Mouse (Mus musculus) kidney, embryonic 14.5 days (tissue): ENCODE data around the gene Atrnl1. TPM values are rescaled to one million over a fixed set of nuclear protein-coding genes. Genes with fewer than 3 reads are reported as not detected.

Experiments
- ATAC-seq: fragments of 200-750 bp; cut with Nextera tagmentation; 2 replicates; pipeline ENCODE4 v1.8.0; 2017; ENCODE audit warnings: moderate number of reproducible peaks, mild to moderate bottlenecking, moderate TSS enrichment, moderate library complexity; ENCODE audit not compliant: low FRiP score, low TSS enrichment
- H3K27ac ChIP-seq: fragments of 300-500 bp; sonication (generic); 2 replicates; pipeline ENCODE4 v1.5.1; 2014; ENCODE audit warnings: low read depth, mild to moderate bottlenecking, low read length, moderate library complexity, mixed read lengths
- H3K27me3 ChIP-seq: fragments of 300-500 bp; sonication (generic); 2 replicates; pipeline ENCODE4 v1.6.1; 2014; ENCODE audit warnings: mild to moderate bottlenecking, low read length; ENCODE audit not compliant: control insufficient read depth, insufficient read depth
- H3K36me3 ChIP-seq: fragments of 300-500 bp; sonication (generic); 2 replicates; pipeline ENCODE4 v1.6.1; 2014; ENCODE audit warnings: low read length, mixed read lengths; ENCODE audit not compliant: control insufficient read depth, insufficient read depth
- H3K4me1 ChIP-seq: fragments of 300-500 bp; sonication (generic); 2 replicates; pipeline ENCODE4 v1.6.1; 2014; ENCODE audit warnings: low read length, mixed read lengths; ENCODE audit not compliant: control insufficient read depth, insufficient read depth
- H3K4me2 ChIP-seq: fragments of 300-500 bp; sonication (generic); replicated peaks from 2 replicates; pipeline ENCODE4 v1.6.1; 2014; ENCODE audit warnings: low read depth, mild to moderate bottlenecking, low read length
- H3K4me3 ChIP-seq: fragments of 300-500 bp; sonication (generic); 2 replicates; pipeline ENCODE4 v1.5.1; 2014; ENCODE audit warnings: mild to moderate bottlenecking, low read length
- H3K9ac ChIP-seq: fragments of 300-500 bp; sonication (generic); 2 replicates; pipeline ENCODE4 v1.6.1; 2014; ENCODE audit warnings: low read depth, mild to moderate bottlenecking, low read length, moderate library complexity
- H3K9me3 ChIP-seq: fragments of 300-500 bp; sonication (generic); 2 replicates; pipeline ENCODE4 v1.6.1; 2016; ENCODE audit warnings: low read length; ENCODE audit not compliant: control insufficient read depth
- WGBS: fragments of 180-500 bp; shearing (Covaris S2); extraction: QIAGEN DNeasy Blood & Tissue Kit; methylation state at CpG from one replicate; pipeline ENCODE4 v1.1.7; 2014; 5-methylcytosine and 5-hydroxymethylcytosine counted together
- polyA plus RNA-seq: library from polyadenylated mRNA; unstranded; fragments of >200 nt; fragmentation: Nextera tagmentation; extraction: Ambion mirVana; gene quantifications from 2 replicates; pipeline ENCODE4 v1.2.1, GENCODE M21; 2014

Gene Atrnl1
- polyA plus RNA-seq, 1 experiment from 2014 or later, result 10.5 TPM

DNA sequence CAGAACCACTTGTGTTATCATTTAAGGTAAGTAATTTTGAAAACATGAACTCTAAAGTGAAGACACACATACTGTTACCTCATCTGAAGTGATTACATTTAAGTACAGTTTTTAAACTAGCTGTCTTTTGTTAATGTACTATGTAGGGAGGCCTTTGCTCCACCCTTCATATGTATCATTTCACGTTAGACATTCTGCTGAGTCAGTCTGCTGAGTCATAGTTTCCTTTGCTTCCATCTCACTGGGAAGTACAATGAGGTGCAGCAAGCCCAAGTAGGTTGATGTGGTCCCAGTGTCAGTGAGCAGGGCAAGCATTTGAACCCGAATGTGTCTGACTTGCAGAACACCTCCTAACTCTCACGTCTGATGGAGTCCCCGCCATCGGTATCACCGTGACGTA is 271.1 kb downstream of the Atrnl1 start:
- ATAC-seq, result no peak
- 91% methylated on average over 7 of the region's 7 CpGs for WGBS
- Histone ChIP-seq H3K9ac (no peak overlapping the region), H3K9me3 (no peaks in the 10 kb centered on the region), H3K27ac (no peak overlapping the region), H3K27me3 (no peaks in the 10 kb centered on the region), H3K4me2 (no peak overlapping the region), H3K4me1 (0 out of 2 replicates have a peak, but pooled peaks cover 6% of the 10 kb centered on the region), H3K4me3 (no peak overlapping the region), H3K36me3 (no peaks in the 10 kb centered on the region)

DNA sequence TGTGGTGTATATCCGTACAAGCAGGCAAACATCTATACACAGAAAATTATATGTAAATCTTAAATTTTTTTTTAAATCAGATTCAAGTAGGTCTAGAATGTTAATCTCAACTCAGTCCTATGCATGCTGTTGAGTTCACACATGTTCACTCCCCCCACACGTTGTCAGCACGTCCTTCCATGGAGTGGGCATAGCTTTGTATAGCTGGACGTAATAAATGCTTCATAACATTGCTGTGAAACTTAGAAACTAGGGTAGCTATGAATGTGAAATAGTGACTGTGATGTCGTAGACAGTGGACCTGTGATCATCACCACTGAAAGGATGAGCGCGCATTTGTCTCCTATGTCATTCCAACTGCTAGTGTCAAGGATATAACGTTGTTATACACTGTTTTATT is 278.0 kb downstream of the Atrnl1 start:
- Histone ChIP-seq H3K36me3 (no peaks in the 10 kb centered on the region), H3K9me3 (no peaks in the 10 kb centered on the region), H3K9ac (no peak overlapping the region), H3K27me3 (no peaks in the 10 kb centered on the region), H3K4me2 (no peak overlapping the region), H3K27ac (no peak overlapping the region), H3K4me1 (peaks cover 4% of the 10 kb centered on the region; the same call in 1 of the 2 replicates), H3K4me3 (no peak overlapping the region)
- whole genome bisulfite sequencing, result 92% methylated on average over 8 of the region's 8 CpGs
- no peak for ATAC-seq

DNA sequence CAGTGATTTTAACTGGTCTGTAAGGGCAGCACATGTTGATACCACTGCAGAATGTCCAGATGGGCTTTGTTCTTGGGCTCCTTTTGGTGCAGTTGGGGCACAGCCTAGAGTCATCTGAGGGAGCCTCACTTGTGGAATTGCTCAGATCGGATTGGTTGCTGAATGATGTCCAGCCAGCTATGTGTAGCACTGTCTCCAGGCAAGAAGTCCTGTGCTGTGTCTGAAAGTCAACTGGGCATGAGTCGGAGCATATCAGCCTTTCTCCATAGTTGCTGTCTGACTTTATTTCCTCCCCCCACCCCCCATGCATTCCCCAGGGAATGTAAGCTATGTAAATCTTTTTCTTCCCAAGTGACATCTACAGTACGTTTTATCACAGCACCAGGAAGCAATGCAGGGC is 278.9 kb downstream of the Atrnl1 start:
- no peak overlapping the region for H3K9ac ChIP-seq

DNA sequence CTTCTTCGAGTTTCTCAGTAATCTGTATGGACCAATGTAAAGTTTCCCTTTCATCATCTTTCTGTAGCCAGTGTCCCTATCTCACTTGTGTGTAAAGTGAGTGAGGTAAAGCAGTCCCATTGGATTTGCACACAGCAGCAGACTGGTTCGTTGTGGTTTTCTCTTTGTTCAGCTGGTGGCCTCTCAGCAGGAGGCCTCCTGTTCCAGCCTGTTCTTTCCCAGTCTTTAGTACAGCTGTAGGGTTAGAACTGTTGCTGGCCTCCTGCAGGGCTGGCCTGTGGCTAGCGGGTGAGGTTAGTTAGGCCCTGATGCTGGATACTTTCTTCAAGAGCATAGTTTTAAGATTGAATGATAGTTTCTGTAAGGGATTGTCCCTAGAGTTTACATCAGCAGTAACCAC is 280.1 kb downstream of the Atrnl1 start:
- ATAC-seq, result no peak
- 53% methylated on average over 3 of the region's 3 CpGs for WGBS
- Histone ChIP-seq H3K27ac (no peak overlapping the region), H3K9me3 (no peaks in the 10 kb centered on the region), H3K4me2 (no peak overlapping the region), H3K27me3 (no peaks in the 10 kb centered on the region), H3K9ac (no peak overlapping the region), H3K36me3 (no peaks in the 10 kb centered on the region), H3K4me1 (peaks cover 4% of the 10 kb centered on the region; the same call in 1 of the 2 replicates), H3K4me3 (no peak overlapping the region)

More for the DNA sequence above, 278.9 kb downstream of the Atrnl1 start:
- WGBS, result 52% methylated on average over 3 of the region's 3 CpGs
- no peak overlapping the region for H3K4me3 ChIP-seq
- peaks cover 4% of the 10 kb centered on the region; the same call in 1 of the 2 replicates for H3K4me1 ChIP-seq
- no peaks in the 10 kb centered on the region for H3K27me3 ChIP-seq
- H3K4me2 ChIP-seq, result no peak overlapping the region
- H3K9me3 ChIP-seq, result no peaks in the 10 kb centered on the region
- ATAC-seq, result no peak
- no peak overlapping the region for H3K27ac ChIP-seq
- H3K36me3 ChIP-seq, result no peaks in the 10 kb centered on the region

DNA sequence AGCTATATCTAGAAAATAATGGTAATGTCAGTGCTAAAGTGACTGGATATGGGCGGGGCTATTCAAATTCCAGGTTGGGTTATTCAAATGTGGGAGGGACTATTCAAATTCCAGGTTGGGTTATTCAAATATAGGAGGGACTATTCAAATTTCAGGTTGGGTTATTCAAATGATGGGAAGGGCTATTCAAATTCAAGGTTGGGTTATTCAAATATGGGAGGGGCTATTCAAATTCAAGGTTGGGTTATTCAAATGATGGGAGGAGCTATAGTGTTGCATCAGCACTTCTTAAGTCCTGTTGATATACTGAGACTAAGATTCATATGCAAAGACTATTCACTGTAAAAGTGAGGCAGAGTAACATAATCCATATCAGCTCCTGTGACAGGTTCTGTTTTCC is 283.4 kb downstream of the Atrnl1 start:
- ATAC-seq, result no peak
- Histone ChIP-seq H3K36me3 (no peaks in the 10 kb centered on the region), H3K4me1 (peaks cover 4% of the 10 kb centered on the region; the same call in 1 of the 2 replicates), H3K27me3 (no peaks in the 10 kb centered on the region), H3K4me3 (no peak overlapping the region), H3K9me3 (no peaks in the 10 kb centered on the region), H3K27ac (no peak overlapping the region), H3K9ac (no peak overlapping the region), H3K4me2 (no peak overlapping the region)
- 36% methylated on average over 1 of the region's 1 CpGs for WGBS

DNA sequence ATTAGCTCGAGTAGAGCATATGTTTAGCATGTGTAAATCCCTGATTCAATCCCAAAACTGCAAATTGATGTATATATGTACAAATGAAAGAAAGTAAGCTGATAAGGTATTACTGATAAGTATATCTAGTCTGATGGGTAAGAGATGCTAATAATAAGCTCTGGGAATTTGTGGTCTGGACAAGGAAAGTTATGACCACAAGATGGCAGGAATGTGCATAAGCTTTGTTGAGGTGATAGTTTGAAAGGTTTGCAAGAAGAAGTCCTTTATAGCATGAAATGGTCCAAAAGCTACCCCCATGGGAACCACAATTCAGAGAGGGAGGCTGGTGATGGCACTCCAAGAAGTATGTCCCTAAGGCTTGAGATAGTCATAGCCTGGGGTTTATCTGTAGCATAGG is 289.2 kb downstream of the Atrnl1 start:
- no peak overlapping the region for H3K9ac ChIP-seq
- no peak overlapping the region for H3K4me3 ChIP-seq
- no peak overlapping the region for H3K27ac ChIP-seq
- no peaks in the 10 kb centered on the region for H3K9me3 ChIP-seq
- H3K27me3 ChIP-seq, result no peaks in the 10 kb centered on the region
- H3K36me3 ChIP-seq, result no peaks in the 10 kb centered on the region
- WGBS, result 88% methylated on average over 1 of the region's 1 CpGs
- no peaks in the 10 kb centered on the region for H3K4me1 ChIP-seq
- ATAC-seq, result no peak
- no peak overlapping the region for H3K4me2 ChIP-seq

DNA sequence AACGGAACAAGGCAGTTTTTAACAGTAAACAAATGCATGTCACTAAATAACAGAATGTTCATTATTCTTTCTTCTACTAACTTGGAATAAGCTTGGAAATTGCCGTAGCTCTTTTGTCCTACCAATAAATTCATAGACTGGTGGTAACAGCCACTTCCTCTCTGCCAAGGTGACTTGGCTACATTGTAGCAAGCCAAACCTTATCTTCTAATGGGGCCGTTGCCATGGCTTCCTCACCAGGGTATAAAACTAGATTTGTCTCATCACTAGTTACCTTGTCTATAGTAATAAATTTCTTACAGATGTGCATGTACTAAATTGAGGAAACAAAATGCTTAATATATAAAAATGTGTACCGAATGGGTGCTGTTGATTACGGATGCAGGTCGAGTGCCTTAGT is 298.6 kb downstream of the Atrnl1 start:
- 92% methylated on average over 6 of the region's 6 CpGs for WGBS
- no peak overlapping the region for H3K4me3 ChIP-seq
- H3K9ac ChIP-seq, result no peak overlapping the region
- H3K9me3 ChIP-seq, result no peaks in the 10 kb centered on the region
- no peaks in the 10 kb centered on the region for H3K27me3 ChIP-seq
- H3K4me1 ChIP-seq, result no peaks in the 10 kb centered on the region
- H3K36me3 ChIP-seq, result no peaks in the 10 kb centered on the region
- no peak for ATAC-seq
- no peak overlapping the region for H3K4me2 ChIP-seq
- no peak overlapping the region for H3K27ac ChIP-seq

DNA sequence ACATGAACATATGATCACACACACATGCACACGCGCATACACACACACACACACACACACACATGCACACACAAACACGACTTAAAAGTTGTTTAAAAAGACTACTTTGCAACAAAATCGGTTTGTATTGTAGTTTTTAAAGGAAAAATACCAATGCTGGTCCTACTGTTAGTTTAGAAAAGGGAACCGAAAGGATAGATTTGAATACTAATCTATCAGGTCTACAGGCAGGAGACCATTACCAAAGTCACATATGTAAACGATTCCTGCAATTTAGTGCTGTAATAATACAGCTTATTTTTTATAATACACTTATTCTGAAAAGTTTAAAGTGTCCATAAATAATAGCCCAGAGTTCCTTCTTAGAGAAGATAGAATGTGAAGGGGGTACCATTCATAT is 299.8 kb downstream of the Atrnl1 start:
- Histone ChIP-seq H3K36me3 (no peaks in the 10 kb centered on the region), H3K9me3 (no peaks in the 10 kb centered on the region), H3K4me2 (no peak overlapping the region), H3K27me3 (no peaks in the 10 kb centered on the region), H3K4me1 (no peaks in the 10 kb centered on the region), H3K4me3 (no peak overlapping the region), H3K27ac (no peak overlapping the region), H3K9ac (no peak overlapping the region)
- no peak for ATAC-seq
- 88% methylated on average over 6 of the region's 6 CpGs for WGBS

DNA sequence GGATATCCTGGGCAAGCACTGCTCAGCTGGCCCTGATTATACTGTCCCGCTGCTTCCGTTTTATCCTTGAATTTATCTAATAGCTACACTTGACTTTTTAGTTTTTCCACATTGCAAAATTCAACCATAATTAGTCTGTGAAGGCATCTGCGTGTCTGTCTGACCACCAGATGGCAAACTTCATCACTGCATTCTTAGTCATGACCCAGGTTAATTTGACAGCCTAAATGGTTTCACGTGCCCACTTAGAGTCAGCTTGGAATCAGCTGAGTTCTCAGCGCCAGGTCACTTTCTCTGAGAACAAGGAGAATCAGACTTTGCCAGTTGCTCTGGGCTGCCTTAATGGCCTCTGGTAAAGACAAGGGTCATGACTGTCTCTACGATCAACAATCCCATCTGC is 305.5 kb downstream of the Atrnl1 start:
- no peak overlapping the region for H3K9ac ChIP-seq
- no peak overlapping the region for H3K4me2 ChIP-seq
- no peaks in the 10 kb centered on the region for H3K4me1 ChIP-seq
- no peak for ATAC-seq
- no peak overlapping the region for H3K4me3 ChIP-seq
- WGBS, result 70% methylated on average over 6 of the region's 6 CpGs
- H3K27me3 ChIP-seq, result no peaks in the 10 kb centered on the region
- no peak overlapping the region for H3K27ac ChIP-seq
- no peaks in the 10 kb centered on the region for H3K36me3 ChIP-seq
- no peaks in the 10 kb centered on the region; the same call in 1 of the 2 replicates for H3K9me3 ChIP-seq
